Mouse (Mus musculus) adrenal gland, adult (tissue): ENCODE measurements around the gene Lysmd3.
A peak's percentile ranks its signal among the peaks of the same experiment; 100 is the strongest.

ENCODE experiments used
- DNase-seq, 2 experiments: peaks; one replicate each; pipeline ENCODE4 v3.0.0; 2022 to 2023; ENCODE audit warnings: low spot score in 1 of 2; ENCODE audit not compliant: inconsistent age in 2 of 2

Lysmd3 gene

GRCm38 (mm10) chr13:81667713-81668112, 10.2 kb downstream of the Lysmd3 start:
- no peak for DNase-seq

GRCm38 (mm10) chr13:81675333-81675732, 17.9 kb downstream of the Lysmd3 start:
- DNase-seq: peak in 1 of 2 experiments; percentile 69

GRCm38 (mm10) chr13:81683107-81683506, 25.6 kb downstream of the Lysmd3 start:
- no peak for DNase-seq

- DNase-seq: no peak
Measured at GRCm38 (mm10) chr13:81684258-81684657, 26.8 kb downstream of the Lysmd3 start.

- no peak for DNase-seq
Measured at GRCm38 (mm10) chr13:81684884-81685283, 27.4 kb downstream of the Lysmd3 start.

- DNase-seq: no peak
Measured at GRCm38 (mm10) chr13:81689587-81689986, 32.1 kb downstream of the Lysmd3 start.

GRCm38 (mm10) chr13:81690477-81690876, 33.0 kb downstream of the Lysmd3 start:
- DNase-seq: peak in 1 of 2 experiments; percentile 29

GRCm38 (mm10) chr13:81691606-81692005, 34.1 kb downstream of the Lysmd3 start:
- peak in 1 of 2 experiments; percentile 43 for DNase-seq

GRCm38 (mm10) chr13:81694446-81694845, 37.0 kb downstream of the Lysmd3 start:
- DNase-seq: no peak

GRCm38 (mm10) chr13:81703148-81703547, 45.7 kb downstream of the Lysmd3 start:
- no peak for DNase-seq

- DNase-seq: no peak
Measured at GRCm38 (mm10) chr13:81703621-81704020, 46.2 kb downstream of the Lysmd3 start.

GRCm38 (mm10) chr13:81706311-81706710, 48.8 kb downstream of the Lysmd3 start:
- DNase-seq: no peak

GRCm38 (mm10) chr13:81709805-81710204, 52.3 kb downstream of the Lysmd3 start:
- DNase-seq: no peak

- no peak for DNase-seq
Measured at GRCm38 (mm10) chr13:81710266-81710665, 52.8 kb downstream of the Lysmd3 start.

- peak; percentile 97 to 99 for DNase-seq
Measured at GRCm38 (mm10) chr13:81710775-81711545, 53.5 kb downstream of the Lysmd3 start, which contains the start of the genes Polr3g and Mblac2. Polr3g (minus strand) TSS chr13:81711013. Mblac2 (plus strand) TSS chr13:81711341.

GRCm38 (mm10) chr13:81711546-81712371, 54.3 kb downstream of the Lysmd3 start:
- DNase-seq: peak in 1 of 2 experiments; percentile 59

GRCm38 (mm10) chr13:81713896-81714295, 56.4 kb downstream of the Lysmd3 start:
- DNase-seq: no peak
